Mouse (Mus musculus) cerebellum, adult 2 months (tissue): Measurements from ENCODE around the gene Naip2. TPM values are rescaled to one million over a fixed set of nuclear protein-coding genes. Genes with fewer than 3 reads are reported as not detected.
"Not testable (repeated sequence)": the region's sequence is repeated elsewhere in the genome, so short reads cannot be mapped to it uniquely, and the experiment has no call there.

Experiments used
- DNase-seq, 2 experiments: peaks; one replicate each; pipeline ENCODE4 v3.0.0; 2021
- H3K27ac ChIP-seq: fragments of 200-500 bp; 2 replicates; pipeline ENCODE4 v1.5.1; 2012; ENCODE audit warnings: low read length, control low read depth, inconsistent platforms; ENCODE audit not compliant: insufficient read depth
- H3K27me3 ChIP-seq: fragments of 200-500 bp; 2 replicates; pipeline ENCODE4 v1.6.1; 2012; ENCODE audit warnings: inconsistent platforms, mild to moderate bottlenecking, low read length, moderate library complexity; ENCODE audit not compliant: control insufficient read depth, insufficient read depth
- H3K4me1 ChIP-seq: fragments of 200-500 bp; 2 replicates; pipeline ENCODE4 v1.6.1; 2011; ENCODE audit warnings: low read length; ENCODE audit not compliant: control insufficient read depth, insufficient read depth
- H3K4me3 ChIP-seq: fragments of 200-500 bp; replicated peaks from 2 replicates; pipeline ENCODE3; 2011; ENCODE audit warnings: mild to moderate bottlenecking, low read depth, low read length, control low read depth; ENCODE audit not compliant: insufficient read depth
- CTCF ChIP-seq: fragments of 200-500 bp; IDR thresholded peaks from 2 replicates; pipeline ENCODE4 v1.5.1; 2011; ENCODE audit warnings: low read depth, mild to moderate bottlenecking, control low read depth, low read length, moderate library complexity, borderline replicate concordance; ENCODE audit not compliant: insufficient read depth
- POLR2A ChIP-seq: fragments of 200-500 bp; IDR thresholded peaks from 2 replicates; pipeline ENCODE4 v1.6.1; 2011; ENCODE audit warnings: low read length, control low read depth, borderline replicate concordance; ENCODE audit not compliant: insufficient read depth
- WGBS: fragments of 180-500 bp; shearing (Covaris S2); methylation state at CpG from one replicate; pipeline ENCODE4 v1.1.7; 2018; 5-methylcytosine and 5-hydroxymethylcytosine counted together
- polyA plus RNA-seq: library from polyadenylated mRNA; depleted of rRNA; stranded (reverse); fragments of >200 nt; gene quantifications from 2 replicates; pipeline ENCODE4 v1.2.3, GENCODE M21; 2012

Naip2 gene
- polyA plus RNA-seq, 1 experiment, result 0.36 TPM

DNA sequence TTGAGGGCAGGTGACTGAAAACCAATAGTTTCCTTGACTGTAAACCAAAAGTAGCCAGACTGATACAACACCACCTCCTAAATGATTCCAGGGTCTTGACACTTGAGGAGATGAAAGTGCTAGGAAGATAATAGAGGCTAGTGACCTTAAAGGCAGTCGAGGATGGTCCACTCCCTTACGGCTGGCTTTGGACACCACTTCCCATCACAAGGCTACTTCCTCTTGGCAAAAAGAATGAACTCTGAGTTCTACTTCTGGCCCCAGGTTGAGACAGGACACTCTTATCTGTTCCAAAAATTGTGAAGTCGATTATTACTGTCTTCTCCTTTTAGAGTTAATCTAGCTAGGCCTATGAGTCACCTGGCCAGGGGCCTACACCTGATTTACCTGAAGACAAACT, 6.5 kb downstream of the Naip2 start:
- no peak for DNase-seq
- Histone ChIP-seq H3K4me3 (no peak overlapping the region), H3K27me3 (no peaks in the 10 kb centered on the region), H3K27ac (no peak overlapping the region), H3K4me1 (no peaks in the 10 kb centered on the region)
- TF ChIP-seq CTCF (no peak), POLR2A (no peak)
- 77% methylated on average over 3 of the region's 3 CpGs for WGBS

DNA sequence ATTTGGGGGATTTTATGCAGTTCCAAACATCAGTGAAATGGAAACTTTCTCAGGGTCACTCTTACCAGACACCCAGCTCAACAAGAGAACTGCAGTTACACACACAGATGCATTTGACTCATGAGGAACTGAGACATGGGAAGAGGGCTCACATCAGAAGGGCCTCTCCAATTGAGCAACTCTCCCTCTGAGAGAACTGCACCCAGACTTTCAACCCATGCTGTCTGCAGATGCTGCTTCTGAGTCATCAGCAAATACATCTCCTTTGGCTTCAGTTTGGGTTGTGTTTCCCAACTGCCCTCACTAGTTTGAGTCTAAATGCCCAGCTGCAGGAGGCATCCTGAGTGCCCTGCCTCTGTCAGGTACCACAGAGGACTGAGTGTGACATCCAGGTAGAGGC, 18.8 kb downstream of the Naip2 start:
- DNase-seq, H3K27ac ChIP-seq, H3K27me3 ChIP-seq: not testable (repeated sequence)

DNA sequence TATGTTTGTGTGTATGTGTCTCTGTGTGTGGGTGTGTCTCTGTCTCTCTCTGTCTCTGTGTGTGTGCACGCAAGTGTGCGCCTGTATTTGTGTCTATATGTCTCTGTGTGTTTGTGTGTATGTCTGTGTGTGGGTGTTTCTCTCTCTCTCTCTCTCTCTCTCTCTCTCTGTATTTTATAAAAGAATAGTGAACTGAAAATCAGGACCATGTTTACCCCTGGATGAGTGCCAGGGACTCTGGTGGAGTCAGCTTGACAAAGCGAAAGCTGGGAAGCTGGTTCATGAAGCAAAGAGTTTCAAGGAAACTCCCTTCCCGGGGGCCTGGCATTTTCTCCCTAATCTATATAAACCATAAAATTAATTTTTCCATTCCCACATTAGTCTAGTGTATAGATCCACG, 27.5 kb downstream of the Naip2 start:
- not testable (repeated sequence) for DNase-seq
- WGBS, result 60% methylated on average over 4 of the region's 5 CpGs

More for the DNA sequence above, 18.8 kb downstream of the Naip2 start:
- not testable (repeated sequence) for H3K4me1 ChIP-seq, H3K4me3 ChIP-seq

GRCm38 (mm10) chr13:100166378-100166777, 35.5 kb downstream of the Naip2 start:
- H3K27me3 ChIP-seq, DNase-seq, H3K27ac ChIP-seq, H3K4me1 ChIP-seq, H3K4me3 ChIP-seq: not testable (repeated sequence)
- 68% methylated on average over 2 of the region's 2 CpGs for WGBS

More for the DNA sequence above, 27.5 kb downstream of the Naip2 start:
- H3K27ac ChIP-seq, H3K4me1 ChIP-seq, H3K27me3 ChIP-seq, H3K4me3 ChIP-seq: not testable (repeated sequence)

- not testable (repeated sequence) for H3K4me3 ChIP-seq, H3K27me3 ChIP-seq, H3K4me1 ChIP-seq, H3K27ac ChIP-seq, DNase-seq
Observed at GRCm38 (mm10) chr13:100162467-100162866, 39.4 kb downstream of the Naip2 start.

- 85% methylated on average over 11 of the region's 11 CpGs for WGBS
- not testable (repeated sequence) for DNase-seq, H3K4me1 ChIP-seq, H3K27ac ChIP-seq, H3K27me3 ChIP-seq, H3K4me3 ChIP-seq
Observed at GRCm38 (mm10) chr13:100161171-100161870, 40.6 kb downstream of the Naip2 start.

DNA sequence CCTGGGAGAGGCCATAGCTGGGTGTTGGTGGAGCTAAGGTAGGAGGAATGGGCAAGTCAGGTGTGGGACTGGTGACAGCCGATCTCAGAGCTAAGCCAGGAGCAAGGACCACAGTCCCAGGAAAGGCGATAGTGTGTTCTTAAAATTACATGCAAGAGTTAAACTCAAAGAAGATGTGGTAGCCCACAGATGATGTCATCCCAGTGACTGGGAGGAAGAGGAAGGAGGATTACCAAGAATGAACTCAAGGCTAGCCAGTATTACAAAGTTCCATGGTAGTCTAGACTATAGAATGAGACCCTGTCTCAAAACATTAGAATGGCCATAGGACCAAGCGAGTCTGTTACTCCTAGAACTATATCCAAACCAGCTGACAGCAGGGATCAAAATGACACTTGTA, 45.3 kb downstream of the Naip2 start:
- no peaks in the 10 kb centered on the region for H3K27me3 ChIP-seq
- no peak overlapping the region for H3K4me3 ChIP-seq
- no peak for DNase-seq
- 89% methylated on average over 3 of the region's 3 CpGs for WGBS
- TF ChIP-seq CTCF (no peak), POLR2A (no peak)
- H3K4me1 ChIP-seq, result no peaks in the 10 kb centered on the region
- no peak overlapping the region for H3K27ac ChIP-seq

GRCm38 (mm10) chr13:100152659-100153058, 49.2 kb downstream of the Naip2 start:
- no peak overlapping the region for H3K27ac ChIP-seq
- H3K4me1 ChIP-seq, result no peaks in the 10 kb centered on the region
- no peak overlapping the region for H3K4me3 ChIP-seq
- no peak for DNase-seq
- TF ChIP-seq POLR2A, result no peak
- no peak for TF ChIP-seq CTCF
- WGBS, result 55% methylated on average over 1 of the region's 1 CpGs
- H3K27me3 ChIP-seq, result no peaks in the 10 kb centered on the region

DNA sequence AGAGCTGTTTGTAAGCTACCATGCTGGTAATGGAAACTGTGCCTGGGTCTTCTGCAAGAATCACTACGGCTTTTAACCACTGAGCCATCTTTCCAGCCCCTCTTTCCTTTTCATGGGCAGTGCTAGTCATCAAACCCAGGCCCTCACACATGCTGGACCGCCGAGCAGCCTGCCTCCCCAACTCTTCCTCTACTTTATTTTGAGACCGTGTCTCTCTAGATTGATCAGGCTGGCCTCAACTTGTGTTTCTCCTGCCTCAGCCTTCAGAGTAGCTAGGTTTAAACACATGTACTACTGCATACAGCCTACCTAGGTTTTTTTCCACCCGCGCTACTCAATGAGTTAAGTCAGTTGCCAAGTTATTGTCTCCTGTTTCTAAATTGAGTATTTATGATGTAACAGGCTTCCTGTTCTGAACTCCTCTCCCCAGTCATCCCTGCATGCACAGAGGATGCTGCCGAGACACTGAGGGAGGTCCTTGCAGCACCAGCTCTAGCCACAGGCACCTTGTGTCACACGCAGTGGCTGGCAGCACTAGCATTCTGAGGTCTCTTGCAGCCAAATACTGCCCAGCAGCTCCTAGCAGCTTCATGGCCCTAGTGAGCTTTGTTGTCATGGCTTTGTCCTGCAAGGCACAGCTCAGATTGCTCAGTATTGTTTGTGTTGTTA, 60.1 kb downstream of the Naip2 start:
- 80% methylated on average over 8 of the region's 8 CpGs for WGBS

More for the DNA sequence above, 60.1 kb downstream of the Naip2 start:
- Histone ChIP-seq H3K27ac (no peak overlapping the region), H3K4me3 (no peak overlapping the region), H3K27me3 (no peaks in the 10 kb centered on the region), H3K4me1 (no peaks in the 10 kb centered on the region)
- no peak for DNase-seq
- no peak for TF ChIP-seq POLR2A
- no peak for TF ChIP-seq CTCF
